Mouse (Mus musculus): ENCODE results near the gene Ddost. TPM values are rescaled to one million over a fixed set of nuclear protein-coding genes. Genes with fewer than 3 reads are reported as not detected.

Gene Ddost
- total RNA-seq, 4 experiments from 2014 or later, result 138 to 154 (median 143) TPM

- no peak for DNase-seq
Observed at GRCm38 (mm10) chr4:138339963-138340362, 35.4 kb downstream of the Ddost start.

GRCm38 (mm10) chr4:138341393-138341792, 36.9 kb downstream of the Ddost start:
- DNase-seq, result no peak

GRCm38 (mm10) chr4:138342048-138342447, 37.5 kb downstream of the Ddost start:
- no peak for DNase-seq

- DNase-seq, result no peak
Observed at GRCm38 (mm10) chr4:138342778-138343177, 38.2 kb downstream of the Ddost start.

- peak; percentile 75 for DNase-seq
Observed at GRCm38 (mm10) chr4:138343341-138343837, 38.9 kb downstream of the Ddost start.

- peak; percentile 63 for DNase-seq
Observed at GRCm38 (mm10) chr4:138344891-138345545, 40.5 kb downstream of the Ddost start.

- no peak for DNase-seq
Observed at GRCm38 (mm10) chr4:138347280-138347679, 42.8 kb downstream of the Ddost start.

- no peak for DNase-seq
Observed at GRCm38 (mm10) chr4:138348716-138349115, 44.2 kb downstream of the Ddost start.

- DNase-seq, result no peak
Observed at GRCm38 (mm10) chr4:138351821-138352220, 47.3 kb downstream of the Ddost start.

GRCm38 (mm10) chr4:138352692-138353091, 48.2 kb downstream of the Ddost start:
- DNase-seq, result no peak

- no peak for DNase-seq
Observed at GRCm38 (mm10) chr4:138353438-138354171, 49.1 kb downstream of the Ddost start.

GRCm38 (mm10) chr4:138355496-138355895, 51.0 kb downstream of the Ddost start:
- DNase-seq, result no peak

- DNase-seq, result no peak
Observed at GRCm38 (mm10) chr4:138356141-138356540, 51.6 kb downstream of the Ddost start.

- peak; percentile 64 for DNase-seq
Observed at GRCm38 (mm10) chr4:138356551-138356950, 52.0 kb downstream of the Ddost start.

- no peak for DNase-seq
Observed at GRCm38 (mm10) chr4:138358176-138358575, 53.6 kb downstream of the Ddost start.

GRCm38 (mm10) chr4:138361370-138361821, 56.9 kb downstream of the Ddost start:
- no peak for DNase-seq

Small RNA genes within 50 kb of the gene (microRNA-seq; reads per million reads assigned to microRNA genes)
- 0 reads per million in 2 experiments for gene Gm27646
- 2.8 to 3.2 reads per million in 2 experiments for gene Mir7019

Other genes with a start within 250 kb of the Ddost start
- 100 to 1,000 TPM; 228 to 267 (median 252) TPM for gene Hp1bp3, start 88.4 kb upstream of the Ddost start, total RNA-seq (2022)
- gene Sh2d5, start 54.3 kb upstream of the Ddost start, total RNA-seq (2022), result 1 to 10 TPM; 2.5 to 4.7 (median 3.4) TPM
- gene Kif17, start 54.3 kb upstream of the Ddost start, total RNA-seq (2022), result 1 to 10 TPM; 3.1 to 6.3 (median 4.0) TPM
- gene Pink1, start 21.6 kb downstream of the Ddost start, total RNA-seq (2022), result 100 to 1,000 TPM; 172 to 218 (median 206) TPM
- 10 to 100 TPM in 2 of 4 experiments, 1 to 10 TPM in 2; 7.2 to 20.4 (median 14.7) TPM for gene Cda, start 63.3 kb downstream of the Ddost start, total RNA-seq (2022)
- 1 to 10 TPM; 2.9 to 6.1 (median 3.9) TPM for gene Fam43b, start 91.8 kb downstream of the Ddost start, total RNA-seq (2022)
- 10 to 100 TPM; 54.2 to 59.0 (median 56.8) TPM for gene Mul1, start 129.9 kb downstream of the Ddost start, total RNA-seq (2022)
- gene Camk2n1, start 149.6 kb downstream of the Ddost start, total RNA-seq (2022), result 10 to 100 TPM; 29.2 to 33.7 (median 31.2) TPM

All from adrenal gland, adult 8-10 months (tissue).